Mouse (Mus musculus) intestine, embryonic 16.5 days (tissue): ENCODE measurements around the gene Fbxo11. TPM values are rescaled to one million over a fixed set of nuclear protein-coding genes. Genes with fewer than 3 reads are reported as not detected.
A peak's percentile ranks its signal among the peaks of the same experiment; 100 is the strongest.

ENCODE experiments used
- ATAC-seq: fragments of 200-750 bp; cut with Nextera tagmentation; 2 replicates; pipeline ENCODE4 v1.8.0; 2017; ENCODE audit warnings: moderate TSS enrichment, moderate library complexity
- H3K27ac ChIP-seq: fragments of 300-500 bp; sonication (generic); 2 replicates; pipeline ENCODE4 v1.5.1; 2014; ENCODE audit warnings: mild to moderate bottlenecking, low read length
- H3K27me3 ChIP-seq: fragments of 300-500 bp; sonication (generic); replicated peaks from 2 replicates; pipeline ENCODE4 v1.6.1; 2014; ENCODE audit warnings: low read length, control low read depth, mixed read lengths; ENCODE audit not compliant: control insufficient read depth, insufficient read depth
- H3K36me3 ChIP-seq: fragments of 300-500 bp; sonication (generic); 2 replicates; pipeline ENCODE4 v1.6.1; 2014; ENCODE audit warnings: low read length, control low read depth; ENCODE audit not compliant: control insufficient read depth, insufficient read depth
- H3K4me1 ChIP-seq: fragments of 300-500 bp; sonication (generic); 2 replicates; pipeline ENCODE4 v1.6.1; 2014; ENCODE audit warnings: low read length, control low read depth, mixed read lengths; ENCODE audit not compliant: control insufficient read depth, insufficient read depth
- H3K4me2 ChIP-seq: fragments of 300-500 bp; sonication (generic); 2 replicates; pipeline ENCODE4 v1.6.1; 2014; ENCODE audit warnings: low read depth, low read length, control low read depth
- H3K4me3 ChIP-seq: fragments of 300-500 bp; sonication (generic); 2 replicates; pipeline ENCODE4 v1.5.1; 2014; ENCODE audit warnings: mild to moderate bottlenecking, low read length
- H3K9ac ChIP-seq: fragments of 300-500 bp; sonication (generic); 2 replicates; pipeline ENCODE4 v1.6.1; 2014; ENCODE audit warnings: low read depth, low read length
- H3K9me3 ChIP-seq: fragments of 300-500 bp; sonication (generic); 2 replicates; pipeline ENCODE4 v1.6.1; 2016; ENCODE audit warnings: low read length, control low read depth; ENCODE audit not compliant: control insufficient read depth
- WGBS: fragments of 180-500 bp; shearing (Covaris S2); extraction: QIAGEN DNeasy Blood & Tissue Kit; methylation state at CpG from one replicate; pipeline ENCODE4 v1.1.7; 2014; 5-methylcytosine and 5-hydroxymethylcytosine counted together
- polyA plus RNA-seq: library from polyadenylated mRNA; unstranded; fragments of >200 nt; fragmentation: Nextera tagmentation; extraction: Ambion mirVana; gene quantifications from 2 replicates; pipeline ENCODE4 v1.2.1, GENCODE M21; 2015

Fbxo11 gene
- polyA plus RNA-seq, 1 experiment from 2014 or later = 8.0 TPM

- H3K27me3 ChIP-seq = no peaks in the 10 kb centered on the region
- H3K4me3 ChIP-seq = no peak overlapping the region
- H3K4me2 ChIP-seq = no peak overlapping the region
- no peak overlapping the region for H3K9ac ChIP-seq
- no peak overlapping the region for H3K27ac ChIP-seq
- 82% methylated on average over 7 of the region's 7 CpGs for WGBS
- no peaks in the 10 kb centered on the region for H3K4me1 ChIP-seq
- H3K36me3 ChIP-seq = no peaks in the 10 kb centered on the region
- H3K9me3 ChIP-seq = no peaks in the 10 kb centered on the region
- no peak for ATAC-seq
These were observed 7.0 kb upstream of the Fbxo11 start for GRCm38 (mm10) chr17:88072047-88072446.

GRCm38 (mm10) chr17:88068024-88068719 lies 3.1 kb upstream of the Fbxo11 start:
- Histone ChIP-seq H3K27me3 (no peaks in the 10 kb centered on the region), H3K4me2 (no peak overlapping the region), H3K9me3 (no peaks in the 10 kb centered on the region), H3K4me3 (no peak overlapping the region), H3K27ac (no peak overlapping the region), H3K9ac (no peak overlapping the region), H3K4me1 (peaks cover 2% of the 10 kb centered on the region; the same call in 1 of the 2 replicates), H3K36me3 (no peaks in the 10 kb centered on the region)
- WGBS = 95% methylated on average over 7 of the region's 7 CpGs
- no peak for ATAC-seq

GRCm38 (mm10) chr17:88067202-88067901 lies 2.3 kb upstream of the Fbxo11 start:
- ATAC-seq = no peak
- Histone ChIP-seq H3K9ac (no peak overlapping the region), H3K27ac (no peak overlapping the region), H3K4me1 (peaks cover 5% of the 10 kb centered on the region), H3K4me2 (peak overlapping the region; percentile 54; the same call in 1 of the 2 replicates), H3K9me3 (no peaks in the 10 kb centered on the region), H3K36me3 (no peaks in the 10 kb centered on the region), H3K4me3 (peak overlapping the region; percentile 98), H3K27me3 (no peaks in the 10 kb centered on the region)
- 79% methylated on average over 4 of the region's 4 CpGs for WGBS

- ATAC-seq = no peak
- peak overlapping the region; percentile 99; the same call in 1 of the 2 replicates for H3K9ac ChIP-seq
- no peaks in the 10 kb centered on the region for H3K9me3 ChIP-seq
These were observed 1.7 kb upstream of the Fbxo11 start for GRCm38 (mm10) chr17:88066799-88067198.

GRCm38 (mm10) chr17:88065801-88066646 lies 933 bp upstream of the Fbxo11 start:
- Histone ChIP-seq H3K36me3 (no peaks in the 10 kb centered on the region), H3K9ac (peak overlapping the region; percentile 99), H3K9me3 (no peaks in the 10 kb centered on the region), H3K27ac (peak overlapping the region; percentile 100), H3K27me3 (no peaks in the 10 kb centered on the region), H3K4me1 (peaks cover 5% of the 10 kb centered on the region), H3K4me2 (peak overlapping the region; percentile 54), H3K4me3 (peak overlapping the region; percentile 98)
- peak; percentile 98 for ATAC-seq
- WGBS = under 1% methylated on average over 40 of the region's 57 CpGs

More at GRCm38 (mm10) chr17:88066799-88067198, 1.7 kb upstream of the Fbxo11 start:
- peak overlapping the region; percentile 91 for H3K27ac ChIP-seq
- H3K27me3 ChIP-seq = no peaks in the 10 kb centered on the region
- peaks cover 5% of the 10 kb centered on the region for H3K4me1 ChIP-seq
- peak overlapping the region; percentile 98 for H3K4me3 ChIP-seq
- no peaks in the 10 kb centered on the region for H3K36me3 ChIP-seq
- peak overlapping the region; percentile 54 for H3K4me2 ChIP-seq
- 7% methylated on average over 9 of the region's 9 CpGs for WGBS

- Histone ChIP-seq H3K27ac (peak overlapping the region; percentile 100), H3K9me3 (no peaks in the 10 kb centered on the region), H3K9ac (peak overlapping the region; percentile 99), H3K4me3 (peak overlapping the region; percentile 98), H3K4me2 (peak overlapping the region; percentile 68), H3K4me1 (peaks cover 5% of the 10 kb centered on the region), H3K27me3 (no peaks in the 10 kb centered on the region), H3K36me3 (no peaks in the 10 kb centered on the region)
- WGBS = 0% methylated on average over 34 of the region's 67 CpGs
- ATAC-seq = peak; percentile 23
These were observed 602 bp downstream of the Fbxo11 start for GRCm38 (mm10) chr17:88064347-88065030.

GRCm38 (mm10) chr17:88063980-88064346 lies 1.1 kb downstream of the Fbxo11 start:
- H3K27ac ChIP-seq = peak overlapping the region; percentile 100
- peak overlapping the region; percentile 99 for H3K9ac ChIP-seq
- WGBS = 0% methylated on average over 23 of the region's 23 CpGs
- no peaks in the 10 kb centered on the region for H3K27me3 ChIP-seq
- no peak for ATAC-seq
- peak overlapping the region; percentile 68 for H3K4me2 ChIP-seq
- peak overlapping the region; percentile 98 for H3K4me3 ChIP-seq
- H3K4me1 ChIP-seq = peaks cover 5% of the 10 kb centered on the region
- H3K9me3 ChIP-seq = no peaks in the 10 kb centered on the region
- H3K36me3 ChIP-seq = no peaks in the 10 kb centered on the region

- Histone ChIP-seq H3K36me3 (no peaks in the 10 kb centered on the region), H3K4me2 (peak overlapping the region; percentile 68), H3K27ac (no peak overlapping the region), H3K4me3 (peak overlapping the region; percentile 98), H3K4me1 (peaks cover 10% of the 10 kb centered on the region), H3K27me3 (no peaks in the 10 kb centered on the region), H3K9me3 (no peaks in the 10 kb centered on the region), H3K9ac (no peak overlapping the region)
- WGBS = 29% methylated on average over 8 of the region's 8 CpGs
- no peak for ATAC-seq
These were observed 2.1 kb downstream of the Fbxo11 start for GRCm38 (mm10) chr17:88062860-88063580.
